Mouse (Mus musculus) bone marrow, adult 2 months (tissue): ENCODE measurements around the gene Golgb1.

Source experiments
- CTCF ChIP-seq: fragments of 200-500 bp; IDR thresholded peaks from 2 replicates; pipeline ENCODE4 v1.5.1; 2011; ENCODE audit warnings: low read length, control low read depth; ENCODE audit not compliant: control insufficient read depth, insufficient read depth
- POLR2A ChIP-seq: fragments of 200-500 bp; IDR thresholded peaks from 2 replicates; pipeline ENCODE4 v1.6.1; 2011; ENCODE audit warnings: low read depth, mild to moderate bottlenecking, control low read depth, low read length, borderline replicate concordance; ENCODE audit not compliant: control insufficient read depth

DNA sequence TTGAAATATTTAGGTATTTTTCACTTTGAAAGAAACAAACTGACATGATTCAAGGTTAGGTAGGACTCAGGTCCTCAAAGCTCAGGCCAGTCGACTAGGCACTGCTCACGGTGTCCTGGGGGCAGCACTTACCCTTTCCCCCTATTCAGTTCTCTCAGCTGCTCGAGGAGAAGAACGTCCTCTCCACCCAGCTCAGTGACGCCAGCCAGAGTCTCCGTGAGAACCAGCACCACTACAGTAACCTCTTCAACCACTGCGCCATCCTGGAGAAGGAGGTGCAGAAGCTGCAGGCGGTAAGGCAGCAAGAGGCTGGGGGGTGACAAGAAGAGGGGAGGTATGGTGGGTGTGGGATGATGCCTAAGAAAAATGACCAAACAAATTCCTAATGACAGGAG lies 53.2 kb downstream of the Golgb1 start:
- TF ChIP-seq CTCF = no peak
- TF ChIP-seq POLR2A = no peak
